Mouse (Mus musculus): ENCODE measurements around the gene Asgr1. TPM values are rescaled to one million over a fixed set of nuclear protein-coding genes. Genes with fewer than 3 reads are reported as not detected.
A peak's percentile ranks its signal among the peaks of the same experiment; 100 is the strongest.
"Not testable (repeated sequence)": the region's sequence is repeated elsewhere in the genome, so short reads cannot be mapped to it uniquely, and the experiment has no call there.

Gene Asgr1
- polyA plus RNA-seq, 1 experiment from 2014 or later: 0.46 TPM

GRCm38 (mm10) chr11:70014880-70015558 is 38.9 kb upstream of the Asgr1 start, which contains the start of gene Acadvl:
Acadvl (minus strand) TSS chr11:70015411.
- H3K4me3 ChIP-seq (ENCODE audit: low read depth, low read length): peak within 1 kb of the TSS; percentile 54
- peak within 1 kb of the TSS; percentile 59 for H3K27ac ChIP-seq (replicated peaks; ENCODE audit: low read depth, low read length)
- peak within 1 kb of the TSS; percentile 73 for H3K9ac ChIP-seq (replicated peaks; ENCODE audit: low read length)
- H3K27me3 ChIP-seq (ENCODE audit: control insufficient read depth, insufficient read depth, low read length): no peaks in the 10 kb centered on the region
- ATAC-seq (replicated peaks; ENCODE audit: insufficient number of reproducible peaks, low FRiP score, low TSS enrichment, low read depth): peak; percentile 61
- peak; percentile 90 for DNase-seq (ENCODE audit: low spot score)
- peak within 1 kb of the TSS; percentile 82 for H3K4me2 ChIP-seq (ENCODE audit: low read depth, low read length)
- peaks cover 7% of the 10 kb centered on the region for H3K36me3 ChIP-seq (replicated peaks; ENCODE audit: control insufficient read depth, insufficient read depth, low read depth, low read length)
- H3K4me1 ChIP-seq (ENCODE audit: control insufficient read depth, insufficient read depth, low read length): peaks cover 12% of the 10 kb centered on the region
- WGBS: under 1% methylated on average over 35 of the region's 35 CpGs
- no peaks in the 10 kb centered on the region for H3K9me3 ChIP-seq (replicated peaks; ENCODE audit: control insufficient read depth, low read length)

DNA sequence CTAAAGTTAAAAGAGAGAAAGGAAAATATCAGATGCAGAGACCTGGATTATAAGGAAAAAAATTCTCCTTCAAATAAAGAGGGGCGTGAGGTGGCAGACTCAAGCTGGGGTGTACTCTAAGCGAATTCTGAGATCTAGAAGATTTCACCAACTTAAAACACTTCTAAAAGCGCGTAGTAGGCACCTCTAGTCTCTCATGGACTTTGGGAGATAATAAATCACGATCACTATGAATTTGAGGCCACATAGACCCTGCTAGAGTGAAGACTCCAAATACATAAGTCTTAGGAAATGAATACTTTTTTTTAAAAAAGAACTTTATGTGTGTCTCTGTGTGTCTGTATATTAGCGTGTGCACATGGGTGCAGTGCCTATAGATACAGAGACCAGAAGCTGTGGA is 38.2 kb upstream of the Asgr1 start:
- peak overlapping the region; percentile 54 for H3K4me3 ChIP-seq (ENCODE audit: low read depth, low read length)
- no peaks in the 10 kb centered on the region for H3K27me3 ChIP-seq (ENCODE audit: control insufficient read depth, insufficient read depth, low read length)
- 63% methylated on average over 6 of the region's 6 CpGs for WGBS
- no peak for DNase-seq (ENCODE audit: low spot score)
- no peaks in the 10 kb centered on the region for H3K9me3 ChIP-seq (replicated peaks; ENCODE audit: control insufficient read depth, low read length)
- H3K27ac ChIP-seq (replicated peaks; ENCODE audit: low read depth, low read length): no peak overlapping the region
- no peak overlapping the region for H3K9ac ChIP-seq (replicated peaks; ENCODE audit: low read length)
- no peak for ATAC-seq (replicated peaks; ENCODE audit: insufficient number of reproducible peaks, low FRiP score, low TSS enrichment, low read depth)
- H3K4me1 ChIP-seq (ENCODE audit: control insufficient read depth, insufficient read depth, low read length): peaks cover 15% of the 10 kb centered on the region
- H3K36me3 ChIP-seq (replicated peaks; ENCODE audit: control insufficient read depth, insufficient read depth, low read depth, low read length): peaks cover 4% of the 10 kb centered on the region
- no peak overlapping the region for H3K4me2 ChIP-seq (ENCODE audit: low read depth, low read length)

- H3K27ac ChIP-seq (replicated peaks; ENCODE audit: low read depth, low read length); H3K4me2 ChIP-seq (ENCODE audit: low read depth, low read length); H3K9ac ChIP-seq (replicated peaks; ENCODE audit: low read length); DNase-seq (ENCODE audit: low spot score); H3K4me3 ChIP-seq (ENCODE audit: low read depth, low read length); H3K9me3 ChIP-seq (replicated peaks; ENCODE audit: control insufficient read depth, low read length); H3K36me3 ChIP-seq (replicated peaks; ENCODE audit: control insufficient read depth, insufficient read depth, low read depth, low read length); H3K27me3 ChIP-seq (ENCODE audit: control insufficient read depth, insufficient read depth, low read length); ATAC-seq (replicated peaks; ENCODE audit: insufficient number of reproducible peaks, low FRiP score, low TSS enrichment, low read depth): not testable (repeated sequence)
- WGBS: 87% methylated on average over 2 of the region's 2 CpGs
- peaks cover 15% of the 10 kb centered on the region for H3K4me1 ChIP-seq (ENCODE audit: control insufficient read depth, insufficient read depth, low read length)
Measured at GRCm38 (mm10) chr11:70016177-70016576, 37.7 kb upstream of the Asgr1 start.

- ATAC-seq (replicated peaks; ENCODE audit: insufficient number of reproducible peaks, low FRiP score, low TSS enrichment, low read depth) (no peak), DNase-seq (ENCODE audit: low spot score) (no peak)
- WGBS: 77% methylated on average over 3 of the region's 3 CpGs
- Histone ChIP-seq H3K36me3 (replicated peaks; ENCODE audit: control insufficient read depth, insufficient read depth, low read depth, low read length) (peaks cover 1% of the 10 kb centered on the region), H3K9me3 (replicated peaks; ENCODE audit: control insufficient read depth, low read length) (no peaks in the 10 kb centered on the region), H3K9ac (replicated peaks; ENCODE audit: low read length) (peak within 1 kb of the TSS; percentile 83), H3K27me3 (ENCODE audit: control insufficient read depth, insufficient read depth, low read length) (no peaks in the 10 kb centered on the region), H3K4me2 (ENCODE audit: low read depth, low read length) (peak within 1 kb of the TSS; percentile 92), H3K4me1 (ENCODE audit: control insufficient read depth, insufficient read depth, low read length) (peaks cover 15% of the 10 kb centered on the region), H3K27ac (replicated peaks; ENCODE audit: low read depth, low read length) (peak within 1 kb of the TSS; percentile 90; the same call in 1 of the 2 replicates), H3K4me3 (ENCODE audit: low read depth, low read length) (peak within 1 kb of the TSS; percentile 58)
Measured at GRCm38 (mm10) chr11:70016669-70017068, 37.2 kb upstream of the Asgr1 start, which contains the start of gene Dlg4. Dlg4 (plus strand) TSS chr11:70016942.

- Histone ChIP-seq H3K36me3 (replicated peaks; ENCODE audit: control insufficient read depth, insufficient read depth, low read depth, low read length) (no peaks in the 10 kb centered on the region), H3K27me3 (ENCODE audit: control insufficient read depth, insufficient read depth, low read length) (no peaks in the 10 kb centered on the region), H3K4me1 (ENCODE audit: control insufficient read depth, insufficient read depth, low read length) (peaks cover 15% of the 10 kb centered on the region), H3K9ac (replicated peaks; ENCODE audit: low read length) (peak overlapping the region; percentile 83; the same call in 1 of the 2 replicates), H3K27ac (replicated peaks; ENCODE audit: low read depth, low read length) (no peak overlapping the region; the same call in 1 of the 2 replicates), H3K4me3 (ENCODE audit: low read depth, low read length) (peak overlapping the region; percentile 58; the same call in 1 of the 2 replicates), H3K9me3 (replicated peaks; ENCODE audit: control insufficient read depth, low read length) (no peaks in the 10 kb centered on the region), H3K4me2 (ENCODE audit: low read depth, low read length) (peak overlapping the region; percentile 92)
- DNase-seq (ENCODE audit: low spot score) (no peak), ATAC-seq (replicated peaks; ENCODE audit: insufficient number of reproducible peaks, low FRiP score, low TSS enrichment, low read depth) (no peak)
- 39% methylated on average over 7 of the region's 7 CpGs for WGBS
Measured at GRCm38 (mm10) chr11:70017199-70017767, 36.6 kb upstream of the Asgr1 start.

GRCm38 (mm10) chr11:70018131-70018990 is 35.5 kb upstream of the Asgr1 start:
- Histone ChIP-seq H3K4me2 (ENCODE audit: low read depth, low read length) (peak overlapping the region; percentile 92), H3K9me3 (replicated peaks; ENCODE audit: control insufficient read depth, low read length) (no peaks in the 10 kb centered on the region), H3K4me1 (ENCODE audit: control insufficient read depth, insufficient read depth, low read length) (peaks cover 15% of the 10 kb centered on the region), H3K36me3 (replicated peaks; ENCODE audit: control insufficient read depth, insufficient read depth, low read depth, low read length) (no peaks in the 10 kb centered on the region), H3K27ac (replicated peaks; ENCODE audit: low read depth, low read length) (peak overlapping the region; percentile 90), H3K9ac (replicated peaks; ENCODE audit: low read length) (peak overlapping the region; percentile 83), H3K27me3 (ENCODE audit: control insufficient read depth, insufficient read depth, low read length) (no peaks in the 10 kb centered on the region), H3K4me3 (ENCODE audit: low read depth, low read length) (peak overlapping the region; percentile 58)
- DNase-seq (ENCODE audit: low spot score): peak; percentile 92
- WGBS: 2% methylated on average over 23 of the region's 25 CpGs
- no peak for ATAC-seq (replicated peaks; ENCODE audit: insufficient number of reproducible peaks, low FRiP score, low TSS enrichment, low read depth)

DNA sequence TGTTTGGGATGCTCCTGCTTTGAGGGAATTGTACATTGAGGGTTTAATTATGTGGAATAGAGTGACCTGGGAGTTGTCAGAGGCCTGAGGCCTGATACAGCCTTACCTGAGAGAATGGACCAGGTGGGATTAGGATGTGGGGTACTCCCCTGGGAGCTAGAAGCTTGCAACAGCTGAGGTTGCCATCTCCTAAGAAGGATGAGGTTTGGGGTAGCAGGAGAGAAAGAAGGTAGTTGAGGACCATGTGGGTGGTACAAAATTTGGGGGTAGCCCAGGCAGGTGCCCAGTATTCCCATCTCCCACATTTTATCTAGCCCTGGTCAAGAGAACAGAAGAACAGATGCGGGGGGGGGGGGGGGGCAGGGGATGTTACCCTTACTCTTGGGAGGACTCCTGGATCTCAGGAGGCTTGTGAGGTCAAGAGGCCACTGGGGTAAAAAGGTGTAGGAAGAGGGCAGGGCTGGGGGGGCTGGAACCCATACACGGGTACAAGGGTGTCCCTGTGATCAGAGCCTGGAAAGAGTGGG is 34.3 kb upstream of the Asgr1 start:
- H3K36me3 ChIP-seq (replicated peaks; ENCODE audit: control insufficient read depth, insufficient read depth, low read depth, low read length): no peaks in the 10 kb centered on the region
- peaks cover 14% of the 10 kb centered on the region for H3K4me1 ChIP-seq (ENCODE audit: control insufficient read depth, insufficient read depth, low read length)
- H3K9ac ChIP-seq (replicated peaks; ENCODE audit: low read length): peak overlapping the region; percentile 41

More for the DNA sequence above, 34.3 kb upstream of the Asgr1 start:
- Histone ChIP-seq H3K27me3 (ENCODE audit: control insufficient read depth, insufficient read depth, low read length) (no peaks in the 10 kb centered on the region), H3K4me3 (ENCODE audit: low read depth, low read length) (peak overlapping the region; percentile 58), H3K4me2 (ENCODE audit: low read depth, low read length) (peak overlapping the region; percentile 92), H3K9me3 (replicated peaks; ENCODE audit: control insufficient read depth, low read length) (no peaks in the 10 kb centered on the region), H3K27ac (replicated peaks; ENCODE audit: low read depth, low read length) (peak overlapping the region; percentile 70; the same call in 1 of the 2 replicates)
- DNase-seq (ENCODE audit: low spot score) (no peak), ATAC-seq (replicated peaks; ENCODE audit: insufficient number of reproducible peaks, low FRiP score, low TSS enrichment, low read depth) (no peak)
- 13% methylated on average over 2 of the region's 2 CpGs for WGBS
